Mouse (Mus musculus): ENCODE results near the gene Runx1. TPM values are rescaled to one million over a fixed set of nuclear protein-coding genes. Genes with fewer than 3 reads are reported as not detected.

The Runx1 gene
- polyA plus RNA-seq, 2 experiments: 3.0 to 4.4 TPM

- Histone ChIP-seq H3K4me2 (ENCODE audit: low read depth) (no peak overlapping the region), H3K4me1 (replicated peaks; ENCODE audit: control insufficient read depth in 2 of 2, insufficient read depth in 2 of 2, low read length in 1 of 2) (0 out of 4 replicates have a peak, but pooled peaks cover 0 to 2% of the 10 kb centered on the region in 2 experiments), H3K9me3 (ENCODE audit: control insufficient read depth, low read length) (no peaks in the 10 kb centered on the region), H3K9ac (replicated peaks) (no peak overlapping the region), H3K4me3 (ENCODE audit: insufficient read depth in 1 of 2, low read depth in 2 of 2, low read length in 2 of 2) (no peak overlapping the region), H3K36me3 (replicated peaks; ENCODE audit: control insufficient read depth, insufficient read depth, low read depth) (no peaks in the 10 kb centered on the region), H3K27me3 (ENCODE audit: control insufficient read depth, insufficient read depth, low read length) (no peaks in the 10 kb centered on the region), H3K27ac (no peak overlapping the region)
- TF ChIP-seq CTCF (IDR thresholded peaks at IDR 0.05; ENCODE audit: low read depth): no peak
- TF ChIP-seq EP300 (IDR thresholded peaks at IDR 0.05; ENCODE audit: low read depth): no peak
- ATAC-seq (ENCODE audit: insufficient read depth) (no peak), DNase-seq (ENCODE audit: low read depth in 3 of 3, low spot score in 3 of 3) (no peak)
- WGBS (ENCODE audit: insufficient replicate concordance): 86% methylated on average over 5 of the region's 5 CpGs
Observed at GRCm38 (mm10) chr16:92656750-92657149, 169.2 kb downstream of the Runx1 start.

DNA sequence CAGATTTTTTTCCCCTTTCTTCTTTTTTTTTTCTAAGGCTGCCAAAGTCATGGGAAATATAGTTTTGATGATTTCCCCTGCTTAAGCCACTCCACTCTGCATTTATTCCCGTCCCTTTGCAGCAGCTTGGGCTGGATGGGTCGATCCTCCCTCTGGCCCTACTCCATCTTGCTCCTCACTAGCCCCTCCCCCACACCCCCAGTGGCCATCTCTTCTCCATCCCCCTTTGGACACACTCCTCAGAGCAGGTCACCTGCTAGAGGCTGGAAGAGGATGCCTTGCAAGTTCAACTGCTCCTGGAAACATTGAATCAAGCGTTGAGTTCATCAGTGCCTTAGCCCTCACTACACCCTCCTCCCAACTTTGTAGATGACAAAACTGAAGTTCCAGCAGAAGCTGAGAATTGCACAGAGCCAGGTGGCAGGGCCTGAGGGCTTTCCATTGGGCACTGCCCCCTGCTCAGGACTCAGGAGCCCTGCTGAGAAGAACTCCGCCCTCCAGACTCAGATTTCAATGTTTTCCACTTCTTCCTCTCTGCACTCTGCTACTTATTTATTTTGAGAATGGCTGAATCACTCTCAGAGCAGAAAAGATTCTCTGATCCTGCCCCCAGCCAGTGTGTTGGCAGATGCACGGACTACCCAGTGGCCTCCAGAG, 171.5 kb downstream of the Runx1 start:
- no peak overlapping the region for H3K9ac ChIP-seq (replicated peaks)
- no peaks in the 10 kb centered on the region for H3K9me3 ChIP-seq (ENCODE audit: control insufficient read depth, low read length)
- no peak overlapping the region for H3K4me3 ChIP-seq (ENCODE audit: insufficient read depth in 1 of 2, low read depth in 2 of 2, low read length in 2 of 2)
- no peaks in the 10 kb centered on the region for H3K36me3 ChIP-seq (replicated peaks; ENCODE audit: control insufficient read depth, insufficient read depth, low read depth)
- H3K27me3 ChIP-seq (ENCODE audit: control insufficient read depth, insufficient read depth, low read length): no peaks in the 10 kb centered on the region
- H3K27ac ChIP-seq: no peak overlapping the region
- 64% methylated on average over 5 of the region's 5 CpGs for WGBS (ENCODE audit: insufficient replicate concordance)
- TF ChIP-seq EP300 (IDR thresholded peaks at IDR 0.05; ENCODE audit: low read depth): no peak
- no peak for TF ChIP-seq CTCF (IDR thresholded peaks at IDR 0.05; ENCODE audit: low read depth)
- ATAC-seq (ENCODE audit: insufficient read depth) (no peak), DNase-seq (ENCODE audit: low read depth in 3 of 3, low spot score in 3 of 3) (no peak)
- no peaks in the 10 kb centered on the region for H3K4me1 ChIP-seq (replicated peaks; ENCODE audit: control insufficient read depth in 2 of 2, insufficient read depth in 2 of 2, low read length in 1 of 2)
- no peak overlapping the region for H3K4me2 ChIP-seq (ENCODE audit: low read depth)

- Histone ChIP-seq H3K36me3 (replicated peaks; ENCODE audit: control insufficient read depth, insufficient read depth, low read depth) (no peaks in the 10 kb centered on the region), H3K4me1 (replicated peaks; ENCODE audit: control insufficient read depth in 2 of 2, insufficient read depth in 2 of 2, low read length in 1 of 2) (no peaks in the 10 kb centered on the region), H3K9ac (replicated peaks) (no peak overlapping the region), H3K4me2 (ENCODE audit: low read depth) (no peak overlapping the region), H3K27me3 (ENCODE audit: control insufficient read depth, insufficient read depth, low read length) (no peaks in the 10 kb centered on the region), H3K4me3 (ENCODE audit: insufficient read depth in 1 of 2, low read depth in 2 of 2, low read length in 2 of 2) (no peak overlapping the region), H3K9me3 (ENCODE audit: control insufficient read depth, low read length) (no peaks in the 10 kb centered on the region), H3K27ac (no peak overlapping the region)
- WGBS (ENCODE audit: insufficient replicate concordance): 47% methylated on average over 5 of the region's 5 CpGs
- no peak for TF ChIP-seq CTCF (IDR thresholded peaks at IDR 0.05; ENCODE audit: low read depth)
- TF ChIP-seq EP300 (IDR thresholded peaks at IDR 0.05; ENCODE audit: low read depth): no peak
- no peak for DNase-seq (ENCODE audit: low read depth in 3 of 3, low spot score in 3 of 3)
- no peak for ATAC-seq (ENCODE audit: insufficient read depth)
Observed at GRCm38 (mm10) chr16:92653816-92654215, 172.1 kb downstream of the Runx1 start.

DNA sequence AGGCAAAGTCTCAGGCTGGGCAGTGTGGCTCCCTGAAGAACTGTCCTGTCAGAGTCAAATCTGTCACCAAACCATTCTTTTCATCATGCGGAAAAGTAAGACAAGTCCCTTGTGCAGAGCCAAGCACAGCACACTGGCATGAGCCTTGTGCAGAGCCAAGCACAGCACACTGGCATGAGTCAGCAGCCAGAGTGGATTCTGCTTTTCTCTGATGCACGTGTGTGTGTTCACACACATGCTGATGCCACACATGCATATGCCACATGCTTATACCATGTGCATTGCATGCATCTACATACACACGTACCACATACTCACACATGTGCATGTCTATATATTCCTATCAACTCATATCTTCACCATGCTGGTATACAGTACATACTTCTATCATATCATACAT, 174.7 kb downstream of the Runx1 start:
- Histone ChIP-seq H3K9me3 (ENCODE audit: control insufficient read depth, low read length) (no peaks in the 10 kb centered on the region), H3K36me3 (replicated peaks; ENCODE audit: control insufficient read depth, insufficient read depth, low read depth) (no peaks in the 10 kb centered on the region), H3K27ac (no peak overlapping the region), H3K9ac (replicated peaks) (no peak overlapping the region), H3K4me1 (replicated peaks; ENCODE audit: control insufficient read depth in 2 of 2, insufficient read depth in 2 of 2, low read length in 1 of 2) (no peaks in the 10 kb centered on the region), H3K27me3 (ENCODE audit: control insufficient read depth, insufficient read depth, low read length) (no peaks in the 10 kb centered on the region), H3K4me2 (ENCODE audit: low read depth) (no peak overlapping the region), H3K4me3 (ENCODE audit: insufficient read depth in 1 of 2, low read depth in 2 of 2, low read length in 2 of 2) (no peak overlapping the region)
- no peak for DNase-seq (ENCODE audit: low read depth in 3 of 3, low spot score in 3 of 3)
- ATAC-seq (ENCODE audit: insufficient read depth): no peak
- WGBS (ENCODE audit: insufficient replicate concordance): 86% methylated on average over 3 of the region's 3 CpGs
- TF ChIP-seq CTCF (IDR thresholded peaks at IDR 0.05; ENCODE audit: low read depth) (no peak), EP300 (IDR thresholded peaks at IDR 0.05; ENCODE audit: low read depth) (no peak)

DNA sequence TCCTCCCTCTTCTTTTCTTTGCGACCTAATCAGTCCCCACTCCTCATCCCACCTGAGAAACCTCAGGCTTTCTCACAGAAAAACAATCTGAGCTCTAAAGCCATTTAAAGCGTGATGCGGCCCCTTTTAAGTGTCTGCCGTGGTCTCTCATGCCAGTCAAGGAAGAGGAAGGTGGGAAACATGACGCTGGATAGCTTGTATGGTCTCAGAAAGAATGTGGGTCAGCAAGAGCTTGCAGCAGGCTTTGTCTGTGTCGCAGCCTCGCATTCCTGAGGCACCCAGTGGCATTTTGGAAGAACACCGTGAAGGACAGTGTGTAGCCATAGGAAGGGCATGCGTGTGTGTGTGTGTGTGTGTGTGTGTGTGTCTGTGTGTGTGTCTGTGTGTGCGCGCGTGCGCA, 179.8 kb downstream of the Runx1 start:
- Histone ChIP-seq H3K9ac (replicated peaks) (no peak overlapping the region), H3K4me2 (ENCODE audit: low read depth) (no peak overlapping the region), H3K9me3 (ENCODE audit: control insufficient read depth, low read length) (no peaks in the 10 kb centered on the region), H3K4me1 (replicated peaks; ENCODE audit: control insufficient read depth in 2 of 2, insufficient read depth in 2 of 2, low read length in 1 of 2) (no peaks in the 10 kb centered on the region), H3K36me3 (replicated peaks; ENCODE audit: control insufficient read depth, insufficient read depth, low read depth) (no peaks in the 10 kb centered on the region; the same call in 1 of the 2 replicates), H3K4me3 (ENCODE audit: insufficient read depth in 1 of 2, low read depth in 2 of 2, low read length in 2 of 2) (no peak overlapping the region), H3K27ac (no peak overlapping the region), H3K27me3 (ENCODE audit: control insufficient read depth, insufficient read depth, low read length) (no peaks in the 10 kb centered on the region)
- DNase-seq (ENCODE audit: low read depth in 3 of 3, low spot score in 3 of 3): no peak
- no peak for ATAC-seq (ENCODE audit: insufficient read depth)
- TF ChIP-seq EP300 (IDR thresholded peaks at IDR 0.05; ENCODE audit: low read depth) (no peak), CTCF (IDR thresholded peaks at IDR 0.05; ENCODE audit: low read depth) (no peak)
- 83% methylated on average over 13 of the region's 13 CpGs for WGBS (ENCODE audit: insufficient replicate concordance)

Measured in liver, embryonic 14.5 days (tissue).